Mouse (Mus musculus) embryonic facial prominence, embryonic 14.5 days (tissue): Measurements from ENCODE around the gene Stxbp6. TPM values are rescaled to one million over a fixed set of nuclear protein-coding genes. Genes with fewer than 3 reads are reported as not detected.

Experiments
- ATAC-seq: fragments of 200-750 bp; cut with Nextera tagmentation; 2 replicates; pipeline ENCODE4 v1.8.0; 2017; ENCODE audit warnings: low read depth, moderate number of reproducible peaks, moderate TSS enrichment
- DNase-seq: peaks from one replicate; pipeline ENCODE4 v3.0.0-alpha.2; 2015; ENCODE audit warnings: low spot score
- H3K27ac ChIP-seq: fragments of 300-500 bp; sonication (generic); replicated peaks from 2 replicates; pipeline ENCODE4 v1.5.1; 2014; ENCODE audit warnings: low read depth, mild to moderate bottlenecking, low read length, moderate library complexity
- H3K27me3 ChIP-seq: fragments of 300-500 bp; sonication (generic); replicated peaks from 2 replicates; pipeline ENCODE4 v1.6.1; 2014; ENCODE audit warnings: low read length; ENCODE audit not compliant: control insufficient read depth, insufficient read depth
- H3K36me3 ChIP-seq: fragments of 300-500 bp; sonication (generic); 2 replicates; pipeline ENCODE4 v1.6.1; 2014; ENCODE audit warnings: low read length, mixed read lengths; ENCODE audit not compliant: control insufficient read depth, insufficient read depth
- H3K4me1 ChIP-seq: fragments of 300-500 bp; sonication (generic); 2 replicates; pipeline ENCODE4 v1.6.1; 2014; ENCODE audit warnings: antibody characterized with exemption, low read length; ENCODE audit not compliant: control insufficient read depth, insufficient read depth
- H3K4me2 ChIP-seq: fragments of 300-500 bp; sonication (generic); 2 replicates; pipeline ENCODE4 v1.6.1; 2014; ENCODE audit warnings: low read depth, mild to moderate bottlenecking, low read length, moderate library complexity, mixed read lengths
- H3K4me3 ChIP-seq: fragments of 300-500 bp; sonication (generic); 2 replicates; pipeline ENCODE4 v1.5.1; 2014; ENCODE audit warnings: low read depth, mild to moderate bottlenecking, low read length
- H3K9ac ChIP-seq: fragments of 300-500 bp; sonication (generic); 2 replicates; pipeline ENCODE4 v1.6.1; 2014; ENCODE audit warnings: low read depth, mild to moderate bottlenecking, low read length, moderate library complexity, mixed read lengths
- H3K9me3 ChIP-seq: fragments of 300-500 bp; sonication (generic); 2 replicates; pipeline ENCODE4 v1.6.1; 2016; ENCODE audit warnings: low read length; ENCODE audit not compliant: control insufficient read depth
- WGBS: fragments of 180-500 bp; shearing (Covaris S2); extraction: QIAGEN DNeasy Blood & Tissue Kit; methylation state at CpG from one replicate; pipeline ENCODE4 v1.1.7; 2014; 5-methylcytosine and 5-hydroxymethylcytosine counted together
- polyA plus RNA-seq: library from polyadenylated mRNA; unstranded; fragments of >200 nt; fragmentation: Nextera tagmentation; extraction: Ambion mirVana; gene quantifications from 2 replicates; pipeline ENCODE4 v1.2.1, GENCODE M21; 2014

Gene Stxbp6
- polyA plus RNA-seq, 1 experiment from 2014 or later: 7.5 TPM

- H3K4me3 ChIP-seq: no peak overlapping the region
- no peak overlapping the region for H3K4me2 ChIP-seq
- no peaks in the 10 kb centered on the region for H3K36me3 ChIP-seq
- no peaks in the 10 kb centered on the region for H3K9me3 ChIP-seq
- H3K4me1 ChIP-seq: no peaks in the 10 kb centered on the region
- WGBS: 61% methylated on average over 8 of the region's 8 CpGs
- H3K9ac ChIP-seq: no peak overlapping the region
- no peak for ATAC-seq
- no peak overlapping the region for H3K27ac ChIP-seq
- no peak for DNase-seq
- no peaks in the 10 kb centered on the region for H3K27me3 ChIP-seq
Observed at GRCm38 (mm10) chr12:44939106-44939505, 135.4 kb downstream of the Stxbp6 start.

- no peaks in the 10 kb centered on the region for H3K4me1 ChIP-seq
- no peaks in the 10 kb centered on the region for H3K9me3 ChIP-seq
- no peak overlapping the region for H3K27ac ChIP-seq
- 0 out of 2 replicates have a peak, but pooled peaks cover 2% of the 10 kb centered on the region for H3K27me3 ChIP-seq
- no peak for ATAC-seq
- WGBS: 81% methylated on average over 6 of the region's 6 CpGs
- H3K36me3 ChIP-seq: no peaks in the 10 kb centered on the region
- no peak for DNase-seq
- H3K4me2 ChIP-seq: no peak overlapping the region
- H3K9ac ChIP-seq: no peak overlapping the region
- no peak overlapping the region for H3K4me3 ChIP-seq
Observed at GRCm38 (mm10) chr12:44932954-44933353, 141.6 kb downstream of the Stxbp6 start.

- DNase-seq (no peak), ATAC-seq (no peak)
- WGBS: 52% methylated on average over 7 of the region's 7 CpGs
Observed at GRCm38 (mm10) chr12:44931716-44932115, 142.8 kb downstream of the Stxbp6 start.

GRCm38 (mm10) chr12:44928456-44928855 lies 146.1 kb downstream of the Stxbp6 start:
- H3K27me3 ChIP-seq: 0 out of 2 replicates have a peak, but pooled peaks cover 2% of the 10 kb centered on the region
- H3K4me2 ChIP-seq: no peak overlapping the region
- H3K9ac ChIP-seq: no peak overlapping the region
- no peaks in the 10 kb centered on the region for H3K36me3 ChIP-seq
- no peaks in the 10 kb centered on the region for H3K9me3 ChIP-seq
- 37% methylated on average over 3 of the region's 3 CpGs for WGBS
- DNase-seq (no peak), ATAC-seq (no peak)
- no peaks in the 10 kb centered on the region for H3K4me1 ChIP-seq
- no peak overlapping the region for H3K4me3 ChIP-seq
- no peak overlapping the region for H3K27ac ChIP-seq

More at GRCm38 (mm10) chr12:44931716-44932115, 142.8 kb downstream of the Stxbp6 start:
- Histone ChIP-seq H3K9me3 (no peaks in the 10 kb centered on the region), H3K36me3 (no peaks in the 10 kb centered on the region), H3K4me2 (no peak overlapping the region), H3K4me1 (no peaks in the 10 kb centered on the region), H3K9ac (no peak overlapping the region), H3K27ac (no peak overlapping the region), H3K27me3 (0 out of 2 replicates have a peak, but pooled peaks cover 2% of the 10 kb centered on the region), H3K4me3 (no peak overlapping the region)

GRCm38 (mm10) chr12:44925901-44926300 lies 148.6 kb downstream of the Stxbp6 start:
- Histone ChIP-seq H3K4me2 (no peak overlapping the region), H3K9ac (no peak overlapping the region), H3K36me3 (no peaks in the 10 kb centered on the region), H3K27me3 (no peaks in the 10 kb centered on the region), H3K27ac (no peak overlapping the region), H3K4me3 (no peak overlapping the region), H3K4me1 (no peaks in the 10 kb centered on the region), H3K9me3 (no peaks in the 10 kb centered on the region)
- ATAC-seq (no peak), DNase-seq (no peak)
- 40% methylated on average over 3 of the region's 3 CpGs for WGBS

GRCm38 (mm10) chr12:44923273-44923672 lies 151.2 kb downstream of the Stxbp6 start:
- WGBS: 98% methylated on average over 3 of the region's 3 CpGs
- no peak overlapping the region for H3K9ac ChIP-seq

GRCm38 (mm10) chr12:44922241-44922640 lies 152.3 kb downstream of the Stxbp6 start:
- no peaks in the 10 kb centered on the region for H3K9me3 ChIP-seq
- ATAC-seq (no peak), DNase-seq (no peak)
- H3K4me1 ChIP-seq: no peaks in the 10 kb centered on the region
- H3K9ac ChIP-seq: no peak overlapping the region
- no peaks in the 10 kb centered on the region for H3K36me3 ChIP-seq
- no peak overlapping the region for H3K4me3 ChIP-seq
- WGBS: 69% methylated on average over 4 of the region's 4 CpGs
- H3K27ac ChIP-seq: no peak overlapping the region
- H3K4me2 ChIP-seq: no peak overlapping the region
- H3K27me3 ChIP-seq: no peaks in the 10 kb centered on the region

More at GRCm38 (mm10) chr12:44923273-44923672, 151.2 kb downstream of the Stxbp6 start:
- ATAC-seq (no peak), DNase-seq (no peak)
- H3K4me2 ChIP-seq: no peak overlapping the region
- H3K9me3 ChIP-seq: no peaks in the 10 kb centered on the region
- no peaks in the 10 kb centered on the region for H3K36me3 ChIP-seq
- H3K27ac ChIP-seq: no peak overlapping the region
- no peaks in the 10 kb centered on the region for H3K27me3 ChIP-seq
- no peaks in the 10 kb centered on the region for H3K4me1 ChIP-seq
- no peak overlapping the region for H3K4me3 ChIP-seq

- H3K36me3 ChIP-seq: no peaks in the 10 kb centered on the region
- ATAC-seq: no peak
- 82% methylated on average over 2 of the region's 2 CpGs for WGBS
- DNase-seq: no peak
- H3K9me3 ChIP-seq: no peaks in the 10 kb centered on the region
- H3K4me1 ChIP-seq: no peaks in the 10 kb centered on the region
- no peak overlapping the region for H3K27ac ChIP-seq
- H3K4me3 ChIP-seq: no peak overlapping the region
- no peak overlapping the region for H3K9ac ChIP-seq
- H3K27me3 ChIP-seq: no peaks in the 10 kb centered on the region
- no peak overlapping the region for H3K4me2 ChIP-seq
Observed at GRCm38 (mm10) chr12:44919613-44920012, 154.9 kb downstream of the Stxbp6 start.

GRCm38 (mm10) chr12:44918929-44919328 lies 155.6 kb downstream of the Stxbp6 start:
- Histone ChIP-seq H3K27ac (no peak overlapping the region), H3K9ac (no peak overlapping the region), H3K4me2 (no peak overlapping the region), H3K27me3 (no peaks in the 10 kb centered on the region), H3K4me1 (no peaks in the 10 kb centered on the region), H3K36me3 (no peaks in the 10 kb centered on the region), H3K9me3 (no peaks in the 10 kb centered on the region), H3K4me3 (no peak overlapping the region)
- DNase-seq (no peak), ATAC-seq (no peak)
- 87% methylated on average over 2 of the region's 2 CpGs for WGBS
